In genomic region chr8:13139641-13140182, GRCm38 (mm10) we compare ENCODE assay signal across 22 mouse cellular contexts.
"Had no signal": no experiment of that assay in that cellular context is flagged by ENCODE, and none has a peak within 500 bp of the region (broad histone marks: within the 10 kb centered on the region; RNA-seq: fewer than 3 reads in every experiment).

No protein-coding gene starts in this region.

- H3K4me1 ChIP-seq: kidney, embryonic 15.5 days; limb, embryonic 12.5 days; limb, embryonic 15.5 days; megakaryocyte, embryonic 14.5 days; midbrain, embryonic 10.5 days; midbrain, embryonic 15.5 days; neural tube, embryonic 13.5 days had no signal

- ATAC-seq: liver, postnatal 0 days; lung, postnatal 0 days; midbrain, embryonic 15.5 days had no signal

- H3K4me2 ChIP-seq: kidney, embryonic 15.5 days; limb, embryonic 12.5 days; limb, embryonic 15.5 days; liver, embryonic 11.5 days; lung, embryonic 14.5 days; midbrain, embryonic 15.5 days; neural tube, embryonic 13.5 days had no signal

- H3K27me3 ChIP-seq: kidney, embryonic 15.5 days; limb, embryonic 12.5 days; limb, embryonic 15.5 days; megakaryocyte, embryonic 14.5 days; midbrain, embryonic 15.5 days; neural tube, embryonic 13.5 days had no signal

- H3K9ac ChIP-seq: kidney, embryonic 15.5 days; limb, embryonic 12.5 days; limb, embryonic 15.5 days; liver, embryonic 14.5 days; liver, postnatal 0 days; lung, embryonic 14.5 days; midbrain, embryonic 15.5 days; neural tube, embryonic 13.5 days had no signal

- H3K9me3 ChIP-seq: kidney, embryonic 15.5 days; limb, embryonic 12.5 days; limb, embryonic 15.5 days; megakaryocyte, embryonic 14.5 days; midbrain, embryonic 10.5 days; midbrain, embryonic 15.5 days; neural tube, embryonic 13.5 days had no signal

- H3K4me3 ChIP-seq: kidney, embryonic 15.5 days; limb, embryonic 12.5 days; limb, embryonic 15.5 days; megakaryocyte, embryonic 14.5 days; midbrain, embryonic 10.5 days; midbrain, embryonic 15.5 days; neural tube, embryonic 13.5 days had no signal

- DNase-seq: kidney, adult 8-10 months; kidney, postnatal 10 days; kidney, postnatal 36 days; left cerebral cortex, postnatal 4 days; liver, postnatal 0 days; lung, embryonic 14.5 days; lung, postnatal 36 days; retina, postnatal 1 day; thymus, adult 2 months; thymus, postnatal 14 days; thymus, postnatal 4 days had no signal

- H3K27ac ChIP-seq: kidney, embryonic 15.5 days; limb, embryonic 12.5 days; limb, embryonic 15.5 days; liver, embryonic 14.5 days; midbrain, embryonic 10.5 days; midbrain, embryonic 15.5 days; neural tube, embryonic 13.5 days; stomach, postnatal 0 days had no signal
